Mouse (Mus musculus): ENCODE results near the gene Ube2r2.

DNA sequence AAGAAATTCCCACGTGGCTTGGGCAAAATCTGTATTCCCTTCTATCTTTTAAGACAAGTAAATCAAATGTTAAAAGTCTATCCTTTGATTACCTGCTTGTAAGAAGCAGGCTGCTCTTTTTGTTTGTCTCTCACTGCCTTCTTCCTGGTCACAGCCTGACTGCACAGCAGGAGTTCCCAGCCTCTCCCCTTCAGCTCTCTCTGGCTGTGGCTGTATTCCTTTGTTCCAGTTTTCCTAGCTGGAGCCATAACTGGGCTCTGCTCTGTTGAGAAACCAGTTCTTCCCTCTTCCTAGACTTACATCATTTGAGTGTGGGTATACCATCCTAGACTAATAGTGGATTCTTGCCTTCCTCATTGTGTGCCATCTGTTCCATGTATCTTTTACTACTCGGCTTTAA is 29.4 kb downstream of the Ube2r2 start:
- no peak for TF ChIP-seq POLR2A (IDR thresholded peaks at IDR 0.05; ENCODE audit: insufficient read length, low read depth)
- no peak for TF ChIP-seq TCF12 (IDR thresholded peaks at IDR 0.05; ENCODE audit: insufficient read depth, poor library complexity, severe bottlenecking)
- TF ChIP-seq MYOG (IDR thresholded peaks at IDR 0.05; ENCODE audit: control insufficient read depth in 1 of 3, insufficient read depth in 1 of 3, insufficient read length in 2 of 3, low read depth in 2 of 3): no peak
- TF ChIP-seq E2F4 (IDR thresholded peaks at IDR 0.05; ENCODE audit: insufficient read depth): no peak
- no peak for TF ChIP-seq MAX (IDR thresholded peaks at IDR 0.05; ENCODE audit: low read depth)
- TF ChIP-seq USF1 (IDR thresholded peaks at IDR 0.05; ENCODE audit: low read depth): no peak
- no peak for TF ChIP-seq POLR2AphosphoS2 (IDR thresholded peaks at IDR 0.05; ENCODE audit: insufficient read length, low read depth)
- TF ChIP-seq SRF (IDR thresholded peaks at IDR 0.05; ENCODE audit: control insufficient read depth, insufficient read length, low read depth): no peak
- no peak for TF ChIP-seq REST (IDR thresholded peaks at IDR 0.05; ENCODE audit: insufficient read depth, insufficient read length)

All from myocyte (in vitro differentiated cells).